Mouse (Mus musculus) forebrain, embryonic 16.5 days (tissue): ENCODE results near the gene Zbtb8a. TPM values are rescaled to one million over a fixed set of nuclear protein-coding genes. Genes with fewer than 3 reads are reported as not detected.

ENCODE experiments used
- polyA plus RNA-seq: library from polyadenylated mRNA; unstranded; fragments of >200 nt; fragmentation: Nextera tagmentation; extraction: Ambion mirVana; gene quantifications from 2 replicates; pipeline ENCODE4 v1.2.1, GENCODE M21; 2015

The Zbtb8a gene
- polyA plus RNA-seq, 1 experiment from 2014 or later, result 18.6 TPM

Other genes starting within 250 kb of the Zbtb8a start
- gene Fndc5, start 241.1 kb downstream of the Zbtb8a start, polyA plus RNA-seq, result 2.5 and 2.8 TPM in 2 replicates
- 16.9 and 17.2 TPM in 2 replicates for gene S100pbp, start 188.4 kb downstream of the Zbtb8a start, polyA plus RNA-seq
- 116 and 122 TPM in 2 replicates for gene Yars, start 188.4 kb downstream of the Zbtb8a start, polyA plus RNA-seq
- gene C77080, start 116.7 kb downstream of the Zbtb8a start, polyA plus RNA-seq, result 3.8 and 4.7 TPM in 2 replicates
- gene Sync, start 90.5 kb downstream of the Zbtb8a start, polyA plus RNA-seq, result 0.31 and 0.38 TPM in 2 replicates
- 388 and 437 TPM in 2 replicates for gene Rbbp4, start 42.7 kb downstream of the Zbtb8a start, polyA plus RNA-seq
- gene Zbtb8os, start 42.4 kb downstream of the Zbtb8a start, polyA plus RNA-seq, result 25.8 and 26.0 TPM in 2 replicates
- gene Zbtb8b, start 62.7 kb upstream of the Zbtb8a start, polyA plus RNA-seq, result 7.4 and 9.9 TPM in 2 replicates
- gene Bsdc1, start 83.5 kb upstream of the Zbtb8a start, polyA plus RNA-seq, result 43.7 and 46.8 TPM in 2 replicates
- 0.51 and 0.76 TPM in 2 replicates for gene Tssk3, start 112.9 kb upstream of the Zbtb8a start, polyA plus RNA-seq
- gene Fam229a, start 113.1 kb upstream of the Zbtb8a start, polyA plus RNA-seq, result 0.39 TPM in 1 of 2 replicates, not detected in the other
- gene Marcksl1, start 135.5 kb upstream of the Zbtb8a start, polyA plus RNA-seq, result 1,850 and 1,955 TPM in 2 replicates
- gene Hdac1, start 164.6 kb upstream of the Zbtb8a start, polyA plus RNA-seq, result 113 and 116 TPM in 2 replicates
- 7.6 and 11.1 TPM in 2 replicates for gene Lck, start 195.5 kb upstream of the Zbtb8a start, polyA plus RNA-seq
- gene Fam167b, start 200.4 kb upstream of the Zbtb8a start, polyA plus RNA-seq, result 0.24 and 0.27 TPM in 2 replicates
- gene Eif3i, start 222.5 kb upstream of the Zbtb8a start, polyA plus RNA-seq, result 216 and 220 TPM in 2 replicates
- gene Tmem234, start 222.6 kb upstream of the Zbtb8a start, polyA plus RNA-seq, result 139 and 164 TPM in 2 replicates
- gene Dcdc2b, start 236.1 kb upstream of the Zbtb8a start, polyA plus RNA-seq, result 2.6 and 4.0 TPM in 2 replicates
- 30.7 and 37.0 TPM in 2 replicates for gene Iqcc, start 241.0 kb upstream of the Zbtb8a start, polyA plus RNA-seq
- gene Ccdc28b, start 245.8 kb upstream of the Zbtb8a start, polyA plus RNA-seq, result 109 and 133 TPM in 2 replicates